Mouse (Mus musculus) frontal cortex, adult 2 months (tissue): ENCODE measurements at regions not wholly inside any gene's neighbourhood (a gene's known extent, or its start where the extent isn't known, plus 50 kb on each side); places are given as distances from the start of the nearest gene placed in this dataset.

Experiments
- DNase-seq, 2 experiments: peaks; one replicate each; pipeline ENCODE4 v3.0.0; 2022; ENCODE audit warnings: low spot score in 1 of 2; ENCODE audit errors: extremely low spot score in 1 of 2

GRCm38 (mm10) chr6:96043711-96044110 is 69.2 kb upstream of the Fam19a1 start:
- no peak for DNase-seq

- DNase-seq = peak in 1 of 2 experiments; percentile 13
Observed at GRCm38 (mm10) chr6:96053476-96053875, 59.5 kb upstream of the Fam19a1 start.

DNA sequence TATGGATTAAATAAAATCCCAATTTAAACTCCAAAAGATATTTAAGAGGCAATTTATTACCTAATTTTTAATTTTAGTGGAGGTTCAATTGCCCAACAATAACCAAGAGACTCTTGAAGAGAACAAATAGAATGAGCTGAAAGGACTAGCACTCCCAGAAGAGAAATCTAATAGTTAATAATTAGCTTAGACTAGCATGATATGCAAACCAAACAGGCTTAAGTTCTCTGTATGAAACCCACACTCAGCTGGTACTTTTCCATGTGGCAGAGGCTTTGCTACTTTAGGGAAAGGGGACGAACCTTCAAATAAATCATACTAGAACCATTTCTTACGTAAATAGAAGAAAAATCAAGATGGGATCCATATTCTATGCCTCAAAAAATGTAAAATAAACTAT is 55.9 kb upstream of the Fam19a1 start:
- no peak for DNase-seq

- no peak for DNase-seq
Observed at GRCm38 (mm10) chr6:96057575-96058159, 55.3 kb upstream of the Fam19a1 start.

- no peak for DNase-seq
Observed at GRCm38 (mm10) chr6:96061979-96062378, 51.0 kb upstream of the Fam19a1 start.
